Mouse (Mus musculus) lung, postnatal 10 days (tissue): Measurements from ENCODE around the gene Serpine1.
A peak's percentile ranks its signal among the peaks of the same experiment; 100 is the strongest.

Experiments
- DNase-seq: peaks from one replicate; pipeline ENCODE4 v3.0.0; 2021

Gene Serpine1

DNA sequence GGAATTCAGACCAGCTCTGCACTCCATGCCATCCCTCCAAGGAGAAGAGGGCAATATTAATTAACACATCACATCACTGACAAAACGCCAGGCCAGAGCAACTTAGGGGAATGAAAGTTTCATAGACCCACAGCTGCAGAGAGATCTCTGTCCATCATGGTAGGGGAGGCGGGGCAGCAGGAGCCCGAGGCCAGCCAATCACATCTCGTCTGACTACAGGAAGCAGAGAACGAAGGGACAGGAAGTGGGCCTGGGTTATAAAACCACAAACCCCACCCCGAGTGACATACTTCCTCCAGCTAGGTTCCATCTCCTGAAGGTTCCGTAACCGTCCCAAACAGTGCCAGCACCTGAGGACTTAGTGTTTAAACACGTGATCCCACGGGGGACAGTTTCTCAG, 23.1 kb upstream of the Serpine1 start:
- DNase-seq = peak; percentile 42

GRCm38 (mm10) chr5:137093720-137094119, 21.7 kb upstream of the Serpine1 start:
- no peak for DNase-seq

GRCm38 (mm10) chr5:137091560-137091959, 19.5 kb upstream of the Serpine1 start:
- DNase-seq = no peak

GRCm38 (mm10) chr5:137090870-137091269, 18.8 kb upstream of the Serpine1 start:
- no peak for DNase-seq

DNA sequence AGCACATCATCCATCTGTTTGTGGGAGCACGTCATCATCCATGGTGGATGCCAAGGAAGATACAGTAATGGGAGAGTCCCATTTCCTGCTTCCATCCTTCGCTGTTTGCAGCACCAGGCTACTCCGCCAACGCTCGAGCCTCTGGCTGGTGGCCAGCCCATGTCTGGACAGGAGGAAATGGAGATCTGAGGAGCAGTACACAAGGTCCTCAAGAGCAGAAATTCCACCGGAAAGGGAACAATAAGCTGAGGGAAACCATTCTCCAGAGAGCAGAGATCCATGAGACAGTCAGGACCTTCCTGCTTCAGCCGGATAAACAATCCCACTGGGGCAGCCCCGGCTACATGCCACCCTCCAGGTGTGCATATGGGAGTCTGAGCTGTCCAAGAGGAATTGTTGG, 15.3 kb upstream of the Serpine1 start:
- peak; percentile 92 for DNase-seq

DNA sequence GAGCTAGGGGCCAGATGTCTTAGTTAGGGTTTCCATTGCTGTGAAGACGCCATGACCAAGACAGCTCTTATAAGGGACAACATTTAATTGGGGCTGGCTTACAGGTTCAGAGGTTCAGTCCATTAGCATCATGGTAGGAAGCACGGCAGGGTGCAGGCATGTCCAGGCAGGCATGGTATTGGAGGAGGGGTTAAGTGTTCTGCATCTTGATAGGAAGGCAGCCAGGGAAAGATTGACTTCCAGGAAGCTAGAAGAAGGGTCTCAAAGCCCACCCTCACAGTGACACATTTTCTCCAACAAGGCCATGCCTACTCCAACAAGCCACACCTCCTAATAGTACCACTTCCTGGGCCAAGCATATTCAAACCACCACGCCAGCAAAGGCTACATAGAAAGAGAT, 13.7 kb upstream of the Serpine1 start:
- no peak for DNase-seq

GRCm38 (mm10) chr5:137085021-137085420, 13.0 kb upstream of the Serpine1 start:
- DNase-seq = no peak

- no peak for DNase-seq
Observed at GRCm38 (mm10) chr5:137083051-137083450, 11.0 kb upstream of the Serpine1 start.

DNA sequence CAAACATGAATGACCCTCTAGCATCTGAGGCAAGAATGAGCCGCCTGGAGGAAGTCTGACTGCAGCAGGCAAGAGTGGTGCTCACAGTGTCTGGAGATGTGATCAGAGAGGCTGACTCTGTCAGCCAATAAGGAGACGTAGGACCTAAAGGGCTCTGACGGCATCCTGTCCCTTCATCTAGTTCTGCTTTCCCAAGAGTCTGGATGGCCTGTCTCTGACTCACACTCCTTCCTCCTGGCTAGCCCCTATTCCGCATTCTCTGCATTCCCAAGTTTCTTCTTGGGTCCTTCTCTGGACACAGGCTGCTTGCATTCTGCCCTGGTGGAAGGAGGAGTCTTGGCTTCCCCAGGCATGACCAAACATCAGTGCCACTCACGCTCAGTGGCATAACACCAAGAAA, 7.8 kb upstream of the Serpine1 start:
- DNase-seq = peak; percentile 78

DNA sequence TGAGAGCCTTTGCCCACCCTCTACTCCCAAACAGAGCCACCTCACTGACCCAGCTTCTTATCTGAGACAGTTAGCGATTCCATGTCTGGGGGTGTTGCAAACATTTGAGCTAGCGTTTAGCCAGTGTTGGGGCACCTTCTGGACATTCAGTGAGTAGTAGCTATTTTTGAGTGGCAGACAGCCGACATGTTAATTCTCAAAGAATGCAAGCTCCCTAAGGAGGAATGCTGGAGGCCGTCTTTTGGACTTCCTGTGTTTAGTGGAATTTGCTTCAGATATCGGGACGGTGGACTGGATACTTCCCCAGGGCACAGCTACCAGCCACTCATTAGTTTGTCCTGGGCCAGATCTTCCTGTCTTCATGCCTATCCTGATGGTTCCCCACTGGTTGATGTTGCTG, 6.5 kb upstream of the Serpine1 start:
- peak; percentile 43 for DNase-seq

- peak; percentile 70 for DNase-seq
Observed at GRCm38 (mm10) chr5:137078041-137078440, 6.0 kb upstream of the Serpine1 start.

GRCm38 (mm10) chr5:137077187-137077586, 5.1 kb upstream of the Serpine1 start:
- no peak for DNase-seq

DNA sequence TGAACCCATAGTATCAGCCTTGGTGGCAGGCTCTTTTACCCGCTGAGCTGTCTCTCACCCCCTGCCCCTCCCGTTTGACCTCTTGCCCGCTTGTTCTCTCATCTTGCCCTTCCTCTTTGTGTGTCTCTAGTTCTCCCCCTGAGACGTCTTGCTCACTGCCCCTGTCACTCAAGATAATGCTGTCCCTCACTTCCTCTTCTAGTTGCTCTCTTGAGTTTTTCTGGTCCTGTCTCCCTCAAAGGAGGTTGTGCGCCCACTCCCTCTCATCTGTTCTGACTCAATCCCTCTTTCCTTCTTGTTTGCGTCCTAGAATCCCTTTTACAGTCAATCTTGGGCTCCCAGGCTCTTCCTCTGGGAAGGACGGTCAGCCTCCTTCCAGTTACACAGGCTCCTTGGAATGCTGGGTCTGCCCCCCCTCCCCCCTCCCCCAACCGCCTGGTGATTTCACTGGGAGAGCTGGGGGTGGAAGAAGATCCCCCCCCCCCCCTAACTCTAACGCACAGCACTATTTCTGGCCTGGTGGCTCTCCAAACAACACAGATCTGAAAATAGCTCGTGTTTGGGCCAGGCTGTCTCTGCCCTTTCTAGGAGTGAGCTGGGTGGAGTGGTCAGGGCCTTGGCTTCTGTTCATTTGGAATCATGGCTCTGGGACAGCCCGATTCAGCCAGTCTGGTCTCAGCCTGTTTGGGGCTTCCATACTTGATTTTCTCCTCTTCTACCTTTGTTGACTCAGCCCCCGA, 4.3 kb upstream of the Serpine1 start:
- DNase-seq = peak; percentile 83

DNA sequence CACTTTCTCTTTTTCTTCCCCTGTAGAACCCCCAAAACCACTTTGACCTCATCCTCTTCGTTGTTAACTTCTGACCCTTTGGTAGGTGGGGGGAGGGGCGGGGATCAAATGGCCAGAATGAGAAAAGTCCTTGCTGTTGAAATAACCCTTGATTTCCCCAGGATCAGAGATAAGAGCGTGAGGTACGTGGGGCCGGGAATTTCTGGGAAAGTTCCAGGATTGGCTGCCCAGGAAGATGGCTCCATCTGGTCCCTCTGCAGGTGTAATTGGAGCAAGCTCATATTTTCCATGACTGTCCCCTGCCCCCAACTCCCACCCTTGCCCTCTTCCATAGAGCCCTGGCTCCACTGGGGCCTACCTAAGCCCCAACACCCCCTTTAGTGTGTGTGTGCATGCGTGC, 3.7 kb upstream of the Serpine1 start:
- DNase-seq = no peak

- peak; percentile 69 for DNase-seq
Observed at GRCm38 (mm10) chr5:137074191-137074651, 2.2 kb upstream of the Serpine1 start.

- DNase-seq = no peak
Observed at GRCm38 (mm10) chr5:137073141-137073540, 1.1 kb upstream of the Serpine1 start.

DNA sequence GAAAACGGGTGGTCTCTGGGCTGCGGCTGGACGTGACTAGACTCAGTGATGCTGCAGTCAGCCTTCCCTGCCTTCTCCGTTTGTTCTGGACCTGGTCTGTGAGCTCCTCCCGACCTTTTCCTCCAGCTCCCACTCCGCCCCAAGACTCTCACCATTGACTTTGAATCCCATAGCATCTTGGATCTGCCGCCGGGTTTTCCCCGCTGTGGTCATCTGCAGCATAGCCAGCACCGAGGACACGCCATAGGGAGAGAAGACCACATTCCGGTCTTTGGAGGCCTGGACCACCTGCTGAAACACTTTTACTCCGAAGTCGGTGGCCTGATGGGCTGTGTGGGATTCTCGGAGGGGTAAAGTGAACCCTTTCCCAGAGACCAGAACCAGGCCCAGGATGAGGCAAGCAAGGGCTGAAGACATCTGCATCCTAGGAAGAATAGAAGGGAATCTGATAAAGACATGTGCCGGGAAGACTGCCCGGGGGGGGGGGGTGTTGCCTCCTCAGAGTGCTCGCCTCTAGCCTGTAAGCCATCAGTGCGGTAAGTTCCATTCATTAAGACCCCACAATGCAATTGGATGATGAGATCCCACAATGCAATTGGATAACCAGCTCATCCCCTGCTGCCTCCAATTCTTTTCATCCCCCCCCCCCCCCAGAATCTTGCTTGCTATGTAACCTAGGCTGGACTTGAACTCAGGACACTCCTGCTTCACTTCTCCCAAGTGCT, 1.0 kb downstream of the Serpine1 start:
- no peak for DNase-seq

- no peak for DNase-seq
Observed at GRCm38 (mm10) chr5:137068711-137069110, 3.4 kb downstream of the Serpine1 start.

GRCm38 (mm10) chr5:137065923-137066322, 6.1 kb downstream of the Serpine1 start:
- no peak for DNase-seq

GRCm38 (mm10) chr5:137065454-137065853, 6.6 kb downstream of the Serpine1 start:
- no peak for DNase-seq

DNA sequence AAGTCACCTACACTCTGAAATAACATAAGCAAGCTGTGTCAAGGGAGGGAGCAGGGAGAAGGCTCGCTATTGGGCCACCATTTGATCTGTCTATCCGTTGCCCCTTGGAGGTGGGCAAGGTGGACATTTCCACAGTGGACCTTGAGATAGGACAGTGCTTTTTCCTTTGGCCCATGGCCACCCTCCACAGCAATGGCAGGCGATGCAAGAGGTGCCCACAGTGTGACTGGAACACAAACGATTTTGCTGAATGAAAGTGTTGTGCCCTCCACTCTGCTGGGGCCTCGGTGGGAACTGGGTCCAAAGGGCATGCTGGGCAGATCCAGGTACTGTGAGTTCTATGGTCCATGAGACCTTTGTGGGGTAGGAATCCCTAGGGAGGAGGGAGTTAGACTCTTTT, 9.5 kb downstream of the Serpine1 start:
- no peak for DNase-seq

DNA sequence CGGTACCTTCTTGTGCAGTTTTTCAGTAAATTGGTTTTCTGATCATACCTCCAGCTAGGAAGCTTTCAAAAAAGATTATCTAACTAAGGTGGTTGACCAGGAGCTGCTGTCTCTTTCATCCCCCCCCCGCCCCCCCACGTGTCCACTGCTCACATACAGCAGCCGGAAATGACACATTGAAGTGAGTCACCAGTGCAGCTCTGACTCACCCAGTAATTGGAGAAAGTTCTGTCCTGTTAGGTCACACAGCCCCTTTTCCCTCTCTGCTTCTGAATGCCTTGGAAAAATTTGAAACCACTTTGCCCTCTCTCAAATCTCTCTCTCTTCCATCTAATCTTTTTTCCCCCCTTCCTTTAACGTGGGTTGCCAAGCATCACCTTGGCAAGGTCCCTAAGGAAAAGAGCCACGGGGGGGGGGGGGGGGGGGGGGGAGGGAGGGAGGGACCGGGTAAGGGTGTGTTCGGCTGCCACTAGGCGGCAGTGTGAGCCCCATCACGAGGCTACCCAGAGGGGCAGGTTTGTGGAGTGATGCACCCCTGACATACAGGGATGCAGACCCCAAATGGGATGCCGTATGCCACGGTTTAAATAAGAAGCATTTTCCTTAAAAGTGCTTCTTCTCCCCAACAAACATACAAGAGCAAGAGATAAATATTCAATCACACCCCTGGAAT, 10.1 kb downstream of the Serpine1 start:
- peak; percentile 78 for DNase-seq

DNA sequence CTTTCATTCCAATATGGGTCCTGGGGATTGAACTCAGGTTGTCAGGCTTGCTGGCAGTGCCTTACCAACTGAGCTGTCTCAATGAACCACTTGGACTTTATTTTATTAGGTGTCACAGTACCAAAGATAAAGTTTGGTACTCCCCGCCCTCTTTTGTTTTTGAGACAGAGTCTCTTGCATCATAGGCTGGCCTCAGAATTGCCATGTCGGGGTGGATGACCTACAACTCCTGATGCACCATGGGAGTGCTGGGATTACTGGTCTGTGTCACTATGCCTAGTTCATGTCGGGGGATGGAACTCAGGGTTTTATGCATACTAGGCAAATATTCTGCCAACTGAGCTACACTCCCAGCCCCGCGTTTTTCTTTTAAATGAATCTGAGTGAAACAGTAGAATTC, 17.2 kb downstream of the Serpine1 start:
- no peak for DNase-seq

- DNase-seq = no peak
Observed at GRCm38 (mm10) chr5:137054299-137054698, 17.8 kb downstream of the Serpine1 start.
